Mouse (Mus musculus): ENCODE data around the gene 1810037I17Rik.
"Not testable (repeated sequence)": the region's sequence is repeated elsewhere in the genome, so short reads cannot be mapped to it uniquely, and the experiment has no call there.

1810037I17Rik gene

DNA sequence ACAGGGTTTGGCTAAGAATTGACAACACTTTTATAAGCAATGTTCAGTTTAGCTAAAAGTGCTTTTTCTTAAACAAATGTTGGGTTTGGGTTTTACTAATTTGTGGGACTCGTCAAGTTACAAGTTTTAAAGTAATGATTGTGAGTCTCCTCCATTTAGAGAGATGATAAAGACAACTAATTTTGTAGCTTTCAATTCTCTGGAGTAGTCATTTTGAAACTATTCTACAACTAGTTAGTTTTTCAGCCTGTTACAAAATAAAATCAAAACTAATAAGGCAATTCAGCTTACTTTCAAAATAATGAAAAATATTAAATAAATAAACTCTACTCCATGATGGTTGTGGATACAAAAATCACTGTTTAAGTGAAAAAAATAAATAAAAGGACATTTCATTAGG, 8.5 kb downstream of the 1810037I17Rik start:
- DNase-seq (ENCODE audit: low read depth), result no peak

- not testable (repeated sequence) for DNase-seq (ENCODE audit: low read depth)
Measured at GRCm38 (mm10) chr3:122937176-122937575, 13.2 kb downstream of the 1810037I17Rik start.

GRCm38 (mm10) chr3:122939215-122939614, 15.2 kb downstream of the 1810037I17Rik start:
- peak; percentile 57 for DNase-seq (ENCODE audit: low read depth)

DNA sequence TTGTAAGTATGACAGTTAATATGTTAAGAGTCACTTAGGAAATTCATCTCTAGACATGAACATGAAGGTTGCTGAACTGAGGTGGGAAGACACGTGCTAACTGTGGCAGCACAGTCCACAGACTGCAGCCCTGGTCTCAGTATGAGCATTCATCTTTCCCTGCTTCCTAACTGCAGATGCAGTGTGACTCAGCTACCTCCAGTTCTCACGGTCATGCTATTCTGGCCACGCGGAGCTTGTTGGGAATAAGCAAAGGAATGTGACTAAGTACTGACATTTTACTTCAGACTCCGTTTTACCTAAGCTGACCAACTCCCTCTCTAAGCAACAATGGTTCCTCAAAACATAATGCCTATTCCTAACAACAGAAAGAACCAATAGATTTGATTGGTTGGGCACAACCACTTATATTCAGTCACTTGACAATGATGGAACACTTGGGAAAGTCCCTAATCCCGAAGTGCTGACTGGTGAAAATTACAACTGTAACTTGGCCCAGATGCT, 19.4 kb downstream of the 1810037I17Rik start:
- DNase-seq (ENCODE audit: low read depth), result no peak

DNA sequence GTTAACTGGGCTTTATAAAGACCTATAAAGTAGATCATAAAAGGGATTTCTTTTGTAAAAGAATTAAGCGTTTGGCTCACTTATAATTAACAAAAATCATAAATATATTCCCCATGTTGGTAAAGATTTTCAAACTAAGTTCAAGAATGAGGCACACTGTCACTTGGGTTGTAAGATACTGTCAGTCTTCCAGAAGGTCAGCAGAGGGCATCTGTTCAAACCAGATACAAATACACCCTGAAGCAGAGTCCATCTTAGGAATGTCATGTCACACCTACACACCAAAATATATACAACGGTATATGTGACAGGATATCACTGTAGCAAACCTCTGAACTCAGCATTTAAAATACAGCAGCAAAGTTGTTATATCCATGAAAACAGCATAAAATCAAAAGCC, 26.1 kb downstream of the 1810037I17Rik start:
- DNase-seq (ENCODE audit: low read depth), result no peak

DNA sequence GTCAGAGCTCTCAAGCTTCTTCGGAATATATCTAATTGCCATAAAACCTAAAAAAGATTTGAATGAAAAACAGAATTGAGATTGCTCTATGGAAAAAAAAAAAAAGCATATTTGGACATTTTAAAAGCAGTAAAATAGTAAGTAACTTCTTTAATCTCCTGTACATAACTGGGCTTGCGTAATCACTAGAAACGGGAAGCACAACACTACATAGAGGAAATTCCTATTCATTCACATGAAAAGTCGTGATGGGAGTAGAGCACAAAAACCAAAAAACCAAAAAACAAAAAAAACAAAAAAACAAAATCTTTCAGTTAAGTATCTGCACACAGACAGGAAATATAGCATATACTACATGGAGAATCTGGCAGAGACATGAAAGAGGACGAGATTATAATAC, 40.3 kb downstream of the 1810037I17Rik start:
- no peak for DNase-seq (ENCODE audit: low read depth)

GRCm38 (mm10) chr3:122968391-122968790, 44.4 kb downstream of the 1810037I17Rik start:
- no peak for DNase-seq (ENCODE audit: low read depth)

- DNase-seq (ENCODE audit: low read depth), result no peak
Measured at GRCm38 (mm10) chr3:122972126-122972822, 48.3 kb downstream of the 1810037I17Rik start.

- no peak for DNase-seq (ENCODE audit: low read depth)
Measured at GRCm38 (mm10) chr3:122974833-122975232, 50.8 kb downstream of the 1810037I17Rik start.

DNA sequence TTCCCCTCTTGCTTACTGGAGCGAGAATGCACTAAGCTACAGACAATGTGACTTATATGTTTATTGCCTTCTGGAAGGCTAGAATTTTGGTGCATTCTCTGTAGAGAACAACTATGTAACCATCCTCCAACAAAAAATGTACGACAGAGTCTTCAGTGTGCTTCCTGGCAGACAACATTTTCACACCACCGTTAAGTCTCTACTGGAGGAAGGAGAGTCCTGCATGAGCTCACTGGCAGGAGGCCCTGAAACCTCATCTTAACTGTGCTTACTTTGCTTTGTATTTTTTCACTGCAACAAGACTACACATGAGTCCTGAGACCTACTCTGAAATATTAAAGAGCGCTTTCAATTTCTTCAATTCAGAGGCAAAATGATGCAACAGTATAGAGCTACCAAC, 51.4 kb downstream of the 1810037I17Rik start:
- no peak for DNase-seq (ENCODE audit: low read depth)

All from naive thymus-derived CD4-positive, alpha-beta T cell, adult 2 months (primary cell).